Mouse (Mus musculus) left cerebral cortex, adult 8-10 months (tissue): ENCODE results near the gene Gm20388. TPM values are rescaled to one million over a fixed set of nuclear protein-coding genes. Genes with fewer than 3 reads are reported as not detected.
A peak's percentile ranks its signal among the peaks of the same experiment; 100 is the strongest.

Experiments used
- DNase-seq, 2 experiments: peaks; one replicate each; pipeline ENCODE4 v3.0.0; 2022; ENCODE audit warnings: low spot score in 2 of 2
- total RNA-seq, 4 experiments: library from RNA; stranded (reverse); gene quantifications; 2 replicates each; pipeline ENCODE4 v1.2.4; 2022

Gm20388 gene
- total RNA-seq, 4 experiments from 2014 or later, result 10.4 to 20.8 (median 16.4) TPM

- DNase-seq, result no peak
These were observed 840.8 kb downstream of the Gm20388 start for GRCm38 (mm10) chr8:120751226-120752081.

DNA sequence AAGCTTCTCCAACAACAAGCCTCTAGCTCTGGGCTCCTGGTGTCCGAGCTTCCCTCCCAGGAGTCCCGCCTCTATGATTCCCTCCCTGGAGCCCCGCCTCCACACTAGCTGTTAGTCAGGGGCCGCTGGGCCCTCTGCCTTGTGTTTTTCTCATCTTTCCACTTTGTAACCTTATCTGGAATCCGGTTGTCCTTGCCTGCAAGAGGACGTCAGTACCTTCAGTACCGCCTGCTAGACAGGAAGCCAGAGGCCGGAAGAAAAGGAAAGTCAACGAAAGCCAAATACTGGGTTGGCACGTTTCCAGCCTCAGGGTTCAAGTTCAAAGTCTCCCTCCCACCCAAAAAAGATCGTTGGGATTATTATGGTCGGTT, 841.4 kb downstream of the Gm20388 start:
- DNase-seq, result no peak

DNA sequence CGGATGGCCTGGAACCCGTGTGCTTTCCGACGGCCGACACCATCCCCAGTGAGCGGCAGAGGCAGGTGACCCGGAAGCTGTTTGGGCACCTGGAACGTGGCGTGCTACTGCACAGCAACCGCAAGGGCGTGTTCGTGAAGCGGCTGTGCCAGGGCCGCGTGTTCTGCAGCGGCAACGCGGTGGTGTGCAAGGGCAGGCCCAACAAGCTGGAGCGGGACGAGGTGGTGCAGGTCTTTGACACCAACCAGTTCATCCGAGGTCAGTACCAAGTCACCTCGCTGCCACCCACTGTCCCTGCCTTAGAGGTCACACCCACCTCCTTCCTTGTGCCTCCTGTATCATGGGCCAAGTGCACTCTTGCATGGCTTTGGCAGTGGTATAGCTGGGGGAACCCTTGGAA, 842.8 kb downstream of the Gm20388 start:
- DNase-seq, result no peak

GRCm38 (mm10) chr8:120755306-120756297, 845.0 kb downstream of the Gm20388 start:
- DNase-seq, result no peak

DNA sequence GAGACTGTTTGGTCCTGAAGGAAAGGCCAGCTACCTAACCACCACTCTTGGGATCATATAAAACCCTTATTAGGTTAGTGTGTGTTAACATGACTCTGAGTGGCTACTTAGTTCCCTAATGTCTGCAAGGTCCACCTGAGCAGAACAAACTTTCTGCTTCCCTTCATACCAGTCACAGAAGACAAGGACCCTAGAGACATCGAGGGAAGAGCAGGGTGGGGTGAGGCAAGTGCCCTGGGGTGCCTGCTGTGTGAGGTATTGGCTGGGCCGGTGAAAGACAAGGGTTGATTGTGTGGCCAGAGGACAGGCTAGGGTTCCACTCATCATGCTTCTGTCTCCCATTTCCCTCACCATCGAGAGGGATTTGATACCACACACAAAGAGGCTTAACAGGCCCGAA, 847.4 kb downstream of the Gm20388 start:
- no peak for DNase-seq

- DNase-seq, result no peak
These were observed 849.2 kb downstream of the Gm20388 start for GRCm38 (mm10) chr8:120759847-120760246.

GRCm38 (mm10) chr8:120760341-120761215, 849.9 kb downstream of the Gm20388 start:
- DNase-seq, result no peak

- no peak for DNase-seq
These were observed 852.6 kb downstream of the Gm20388 start for GRCm38 (mm10) chr8:120763267-120763666.

- DNase-seq, result no peak
These were observed 854.0 kb downstream of the Gm20388 start for GRCm38 (mm10) chr8:120764638-120765037.

DNA sequence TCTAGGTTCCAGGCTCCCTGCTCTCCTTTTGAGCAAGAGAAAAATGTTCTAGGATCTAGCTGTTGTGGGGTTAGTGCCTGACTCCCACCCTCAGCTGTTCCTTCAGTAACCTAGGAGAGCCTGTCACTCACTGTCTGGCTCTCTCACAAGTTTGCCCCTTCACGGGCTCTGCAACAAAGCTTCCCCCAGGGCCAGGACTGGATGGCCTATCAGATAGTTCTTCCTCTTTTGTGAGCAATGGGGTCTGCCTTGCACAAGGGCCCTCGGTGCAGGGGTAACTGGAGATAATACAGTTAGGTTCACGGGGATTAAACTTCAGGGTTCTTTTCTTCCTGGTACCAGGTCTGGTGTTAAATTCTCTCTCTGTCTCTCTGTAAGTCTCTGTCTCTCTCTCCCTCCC, 856.0 kb downstream of the Gm20388 start:
- DNase-seq, result no peak

- DNase-seq, result no peak
These were observed 858.0 kb downstream of the Gm20388 start for GRCm38 (mm10) chr8:120768454-120769218.

GRCm38 (mm10) chr8:120777184-120777583, 866.5 kb downstream of the Gm20388 start:
- no peak for DNase-seq

DNA sequence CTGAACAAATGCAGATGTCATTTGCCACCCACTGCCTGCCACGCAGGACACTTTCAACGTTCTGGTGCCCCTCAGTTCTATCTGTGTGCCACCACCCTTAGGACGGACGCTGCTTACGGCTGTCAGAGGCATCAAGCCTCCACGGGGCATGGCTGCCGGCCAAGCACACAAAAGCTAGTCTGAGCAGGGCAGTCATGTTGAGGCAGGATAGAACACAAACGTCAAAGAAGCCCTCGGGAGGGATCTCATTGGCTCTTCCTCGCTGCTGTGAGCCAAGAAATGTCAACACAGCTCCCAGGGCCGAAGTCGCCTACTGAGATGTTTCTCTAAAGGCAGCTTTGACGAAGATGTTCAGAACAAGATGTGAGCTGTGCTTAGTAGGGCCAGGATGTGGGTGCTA, 867.1 kb downstream of the Gm20388 start:
- DNase-seq, result no peak

GRCm38 (mm10) chr8:120779106-120779505, 868.5 kb downstream of the Gm20388 start:
- DNase-seq, result no peak

DNA sequence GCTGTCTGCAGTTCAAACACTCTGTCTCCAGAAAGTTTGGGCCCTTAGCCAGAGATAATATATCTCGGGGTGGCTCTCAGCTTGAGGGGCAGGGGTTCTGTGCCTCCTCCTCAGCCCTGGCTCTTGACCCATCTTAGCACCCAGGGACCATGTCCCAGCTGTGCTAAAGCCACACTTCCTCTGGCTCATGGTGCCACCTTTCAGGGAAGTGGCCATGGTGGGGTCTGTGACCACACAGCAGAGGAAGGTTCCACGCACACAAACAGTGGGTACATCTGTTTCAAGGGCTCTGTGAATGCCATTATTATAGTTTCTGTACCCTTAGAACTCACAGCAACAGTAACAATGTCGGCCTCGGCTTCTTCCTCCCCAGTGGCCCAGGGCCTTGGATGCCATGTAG, 873.1 kb downstream of the Gm20388 start:
- no peak for DNase-seq

DNA sequence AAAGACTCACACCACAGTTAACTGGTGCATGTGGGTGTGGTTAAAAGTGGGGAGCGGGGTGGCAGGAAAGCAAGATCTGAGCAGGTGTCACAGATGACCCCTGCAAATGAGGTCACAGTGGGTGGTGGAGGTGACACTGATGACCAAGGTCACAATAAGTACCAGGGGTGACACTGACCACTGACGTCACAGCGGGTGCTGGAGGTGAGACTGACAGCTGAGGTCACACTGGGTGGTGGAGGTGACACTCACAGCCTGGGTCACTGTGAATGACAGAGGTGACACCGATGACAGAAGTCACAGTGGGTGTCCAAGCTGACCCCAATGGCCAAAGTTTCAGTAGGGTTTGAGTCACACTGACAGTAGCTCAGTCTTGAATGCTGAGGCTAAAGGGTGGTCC, 876.1 kb downstream of the Gm20388 start:
- DNase-seq, result no peak

GRCm38 (mm10) chr8:120787631-120788030, 877.0 kb downstream of the Gm20388 start:
- DNase-seq, result no peak

DNA sequence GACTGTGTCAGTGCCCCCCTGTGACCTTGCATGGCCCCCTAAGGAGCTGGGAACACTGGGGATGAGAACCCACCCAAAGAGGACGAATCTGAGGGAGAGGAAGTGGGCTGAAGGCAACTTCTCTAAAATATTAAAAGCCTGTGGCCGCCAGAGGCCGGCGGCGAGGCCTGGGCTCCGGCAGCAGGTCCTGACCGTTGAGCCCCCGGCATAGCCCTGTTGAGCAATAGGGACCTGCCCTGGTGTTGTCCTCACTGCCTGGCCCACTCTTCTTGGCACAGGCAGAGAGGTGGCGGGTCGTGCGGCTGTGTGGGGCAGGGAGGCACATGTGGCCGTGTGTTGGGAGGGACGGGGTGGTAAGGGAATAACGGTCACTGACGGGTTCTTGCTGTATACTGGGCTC, 882.1 kb downstream of the Gm20388 start:
- DNase-seq, result no peak

GRCm38 (mm10) chr8:120795944-120796635, 885.4 kb downstream of the Gm20388 start:
- peak; percentile 48 to 56 for DNase-seq
